Mouse (Mus musculus): Measurements from ENCODE around the gene Notch1. TPM values are rescaled to one million over a fixed set of nuclear protein-coding genes. Genes with fewer than 3 reads are reported as not detected.

Notch1 gene
- total RNA-seq, 2 experiments from 2014 or later: 23.8 to 23.9 TPM

GRCm38 (mm10) chr2:26472312-26473090, 44.0 kb downstream of the Notch1 start:
- intact Hi-C loops (cut with DNase I): loop anchor here (5.0 kb wide), 1 partner anchor 85 kb away; no protein-coding TSS in a partner anchor
- H3K4me3 ChIP-seq: no peak overlapping the region
- DNase-seq (ENCODE audit: extremely low spot score in 1 of 2, low spot score in 2 of 2): no peak
- no peak for TF ChIP-seq CTCF (IDR thresholded peaks at IDR 0.05)
- H3K27ac ChIP-seq: no peak overlapping the region

- no peak for TF ChIP-seq CTCF (IDR thresholded peaks at IDR 0.05)
- DNase-seq (ENCODE audit: extremely low spot score in 1 of 2, low spot score in 2 of 2): no peak
- intact Hi-C loops (cut with DNase I): loop anchor here (5.0 kb wide), 1 partner anchor 86 kb away; no protein-coding TSS in a partner anchor
- no peak overlapping the region for H3K27ac ChIP-seq
- H3K4me3 ChIP-seq: no peak overlapping the region
These were observed 44.7 kb downstream of the Notch1 start for GRCm38 (mm10) chr2:26471652-26472285.

GRCm38 (mm10) chr2:26470967-26471366, 45.5 kb downstream of the Notch1 start:
- DNase-seq (ENCODE audit: extremely low spot score in 1 of 2, low spot score in 2 of 2): no peak
- no peak overlapping the region for H3K27ac ChIP-seq
- no peak for TF ChIP-seq CTCF (IDR thresholded peaks at IDR 0.05)
- H3K4me3 ChIP-seq: no peak overlapping the region
- intact Hi-C loops (cut with DNase I): loop anchor here (5.0 kb wide), 1 partner anchor 86 kb away; no protein-coding TSS in a partner anchor

DNA sequence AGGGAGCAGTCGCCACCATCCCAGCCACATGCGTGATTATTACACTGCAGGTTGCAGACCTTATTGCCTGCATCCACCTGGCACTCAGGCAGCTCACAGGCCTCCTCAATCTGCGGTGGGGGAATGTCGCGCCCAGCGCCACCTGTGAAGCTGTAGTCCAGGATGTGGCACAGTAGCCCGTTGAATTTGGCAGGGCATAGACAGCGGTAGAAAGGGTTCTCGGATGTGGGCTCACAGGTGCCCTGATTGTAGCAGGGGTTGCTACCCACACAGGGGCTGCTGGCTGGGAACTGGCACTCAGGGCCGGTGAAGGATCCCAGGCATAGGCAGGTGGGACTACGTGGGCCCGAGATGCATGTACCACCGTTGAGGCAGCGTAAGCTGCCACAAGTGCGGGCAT, 48.1 kb downstream of the Notch1 start:
- intact Hi-C loops (cut with DNase I): no loop called here
- no peak for DNase-seq (ENCODE audit: extremely low spot score in 1 of 2, low spot score in 2 of 2)
- no peak overlapping the region for H3K4me3 ChIP-seq
- TF ChIP-seq CTCF (IDR thresholded peaks at IDR 0.05): no peak
- H3K27ac ChIP-seq: no peak overlapping the region

- DNase-seq (ENCODE audit: extremely low spot score in 1 of 2, low spot score in 2 of 2): no peak
- no peak for TF ChIP-seq CTCF (IDR thresholded peaks at IDR 0.05)
- no peak overlapping the region for H3K27ac ChIP-seq
- H3K4me3 ChIP-seq: no peak overlapping the region
- intact Hi-C loops (cut with DNase I): no loop called here
These were observed 53.1 kb downstream of the Notch1 start for GRCm38 (mm10) chr2:26463412-26463811.

GRCm38 (mm10) chr2:26462980-26463379, 53.5 kb downstream of the Notch1 start:
- H3K27ac ChIP-seq: no peak overlapping the region
- no peak for TF ChIP-seq CTCF (IDR thresholded peaks at IDR 0.05)
- intact Hi-C loops (cut with DNase I): no loop called here
- H3K4me3 ChIP-seq: no peak overlapping the region
- no peak for DNase-seq (ENCODE audit: extremely low spot score in 1 of 2, low spot score in 2 of 2)

- TF ChIP-seq CTCF (IDR thresholded peaks at IDR 0.05): no peak
- no peak overlapping the region for H3K4me3 ChIP-seq
- intact Hi-C loops (cut with DNase I): no loop called here
- no peak overlapping the region for H3K27ac ChIP-seq
- DNase-seq (ENCODE audit: extremely low spot score in 1 of 2, low spot score in 2 of 2): no peak
These were observed 54.8 kb downstream of the Notch1 start for GRCm38 (mm10) chr2:26461667-26462066.

DNA sequence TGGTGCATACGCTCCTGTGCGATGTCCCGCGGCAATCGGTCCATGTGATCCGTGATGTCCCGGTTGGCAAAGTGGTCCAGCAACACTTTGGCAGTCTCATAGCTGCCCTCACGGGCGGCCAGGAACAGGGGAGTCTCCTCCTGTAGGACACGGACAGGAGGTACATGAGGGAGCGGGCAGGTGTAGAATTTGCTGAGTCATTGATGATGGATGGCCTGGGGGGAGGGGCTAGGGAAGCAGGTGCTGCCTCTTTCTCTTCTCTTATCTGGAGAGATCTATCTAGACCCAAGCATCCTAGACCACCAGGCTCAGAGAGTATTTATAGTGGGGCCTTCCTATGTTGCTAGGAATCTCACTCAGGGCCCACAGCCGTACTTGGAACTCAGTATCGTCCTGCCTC, 55.6 kb downstream of the Notch1 start:
- Histone ChIP-seq H3K27ac (no peak overlapping the region), H3K4me3 (no peak overlapping the region)
- intact Hi-C loops (cut with DNase I): no loop called here
- DNase-seq (ENCODE audit: extremely low spot score in 1 of 2, low spot score in 2 of 2): no peak
- no peak; the same call in 1 of the 2 replicates for TF ChIP-seq CTCF (IDR thresholded peaks at IDR 0.05)

GRCm38 (mm10) chr2:26460097-26460646, 56.3 kb downstream of the Notch1 start:
- Histone ChIP-seq H3K27ac (no peak overlapping the region; the same call in 1 of the 2 replicates), H3K4me3 (no peak overlapping the region)
- no peak for DNase-seq (ENCODE audit: extremely low spot score in 1 of 2, low spot score in 2 of 2)
- no peak for TF ChIP-seq CTCF (IDR thresholded peaks at IDR 0.05)
- intact Hi-C loops (cut with DNase I): no loop called here

DNA sequence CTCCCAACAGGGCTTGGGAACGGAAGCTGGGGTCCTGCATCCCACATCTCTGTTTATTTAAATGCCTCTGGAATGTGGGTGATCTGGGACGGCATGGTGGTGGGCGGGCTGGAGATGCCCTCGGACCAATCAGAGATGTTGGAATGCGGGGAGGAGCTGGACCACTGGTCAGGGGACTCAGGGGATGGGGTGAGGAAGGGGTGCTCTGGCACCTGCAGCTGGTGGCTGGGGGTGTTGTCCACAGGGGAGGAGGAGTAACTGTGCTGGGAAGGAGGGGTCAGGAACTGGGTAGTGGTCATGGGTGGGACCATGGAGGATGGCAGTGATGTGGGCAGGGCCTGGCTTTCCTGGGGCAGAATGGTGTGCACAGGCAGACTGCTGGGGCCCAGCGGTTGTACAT, 57.0 kb downstream of the Notch1 start:
- no peak for TF ChIP-seq CTCF (IDR thresholded peaks at IDR 0.05)
- intact Hi-C loops (cut with DNase I): no loop called here
- no peak overlapping the region for H3K4me3 ChIP-seq
- DNase-seq (ENCODE audit: extremely low spot score in 1 of 2, low spot score in 2 of 2): no peak
- H3K27ac ChIP-seq: no peak overlapping the region

- Histone ChIP-seq H3K27ac (peak overlapping the region; percentile 2; the same call in 1 of the 2 replicates), H3K4me3 (no peak overlapping the region)
- DNase-seq (ENCODE audit: extremely low spot score in 1 of 2, low spot score in 2 of 2): no peak
- TF ChIP-seq CTCF (IDR thresholded peaks at IDR 0.05): no peak
- intact Hi-C loops (cut with DNase I): no loop called here
These were observed 57.9 kb downstream of the Notch1 start for GRCm38 (mm10) chr2:26458402-26459124.
